Mouse (Mus musculus): Measurements from ENCODE around the gene Aff4. TPM values are rescaled to one million over a fixed set of nuclear protein-coding genes. Genes with fewer than 3 reads are reported as not detected.
"Not testable (repeated sequence)": the region's sequence is repeated elsewhere in the genome, so short reads cannot be mapped to it uniquely, and the experiment has no call there.

The Aff4 gene
- total and polyA plus RNA-seq, 2 experiments from 2014 or later: 36.0 to 70.1 TPM

- Histone ChIP-seq H3K27me3 (ENCODE audit: control insufficient read depth, insufficient read depth, low read length) (no peaks in the 10 kb centered on the region), H3K36me3 (replicated peaks; ENCODE audit: control insufficient read depth, insufficient read depth, low read length) (no peaks in the 10 kb centered on the region), H3K27ac (ENCODE audit: low read depth) (peak overlapping the region; percentile 98), H3K4me2 (ENCODE audit: low read depth, low read length) (no peak overlapping the region), H3K9ac (replicated peaks; ENCODE audit: low read depth, low read length) (no peak overlapping the region), H3K9me3 (replicated peaks; ENCODE audit: control insufficient read depth, low read length) (no peaks in the 10 kb centered on the region), H3K4me3 (ENCODE audit: low read depth, low read length) (no peak overlapping the region), H3K4me1 (ENCODE audit: control insufficient read depth, insufficient read depth) (peaks cover 25% of the 10 kb centered on the region)
- DNase-seq (ENCODE audit: low spot score) (peak; percentile 76), ATAC-seq (ENCODE audit: insufficient read depth, low read depth) (peak; percentile 66)
- peak; percentile 41; the same call in 1 of the 2 replicates for TF ChIP-seq EP300 (IDR thresholded peaks at IDR 0.05; ENCODE audit: low read depth)
- TF ChIP-seq CTCF (IDR thresholded peaks at IDR 0.05; ENCODE audit: low read depth): no peak
Observed at GRCm38 (mm10) chr11:53308251-53308864, 42.3 kb upstream of the Aff4 start.

- H3K27ac ChIP-seq (ENCODE audit: low read depth): peak overlapping the region; percentile 98
- H3K27me3 ChIP-seq (ENCODE audit: control insufficient read depth, insufficient read depth, low read length): no peaks in the 10 kb centered on the region
- 0 out of 2 replicates have a peak overlapping the region, but pooled peaks have one; percentile 36 for H3K9ac ChIP-seq (replicated peaks; ENCODE audit: low read depth, low read length)
- H3K9me3 ChIP-seq (replicated peaks; ENCODE audit: control insufficient read depth, low read length): no peaks in the 10 kb centered on the region
- peaks cover 25% of the 10 kb centered on the region for H3K4me1 ChIP-seq (ENCODE audit: control insufficient read depth, insufficient read depth)
- H3K4me2 ChIP-seq (ENCODE audit: low read depth, low read length): no peak overlapping the region
- peak; percentile 98 for DNase-seq (ENCODE audit: low spot score)
- TF ChIP-seq CTCF (IDR thresholded peaks at IDR 0.05; ENCODE audit: low read depth) (no peak), EP300 (IDR thresholded peaks at IDR 0.05; ENCODE audit: low read depth) (peak; percentile 58; the same call in 1 of the 2 replicates)
- ATAC-seq (ENCODE audit: insufficient read depth, low read depth): peak; percentile 89
- 5% methylated on average over 2 of the region's 2 CpGs for WGBS
- no peak overlapping the region for H3K4me3 ChIP-seq (ENCODE audit: low read depth, low read length)
- no peaks in the 10 kb centered on the region for H3K36me3 ChIP-seq (replicated peaks; ENCODE audit: control insufficient read depth, insufficient read depth, low read length)
Observed at GRCm38 (mm10) chr11:53308884-53309310, 41.7 kb upstream of the Aff4 start.

- H3K4me1 ChIP-seq (ENCODE audit: control insufficient read depth, insufficient read depth): peaks cover 25% of the 10 kb centered on the region
- no peak overlapping the region for H3K4me3 ChIP-seq (ENCODE audit: low read depth, low read length)
- WGBS: 45% methylated on average over 1 of the region's 1 CpGs
- no peaks in the 10 kb centered on the region for H3K36me3 ChIP-seq (replicated peaks; ENCODE audit: control insufficient read depth, insufficient read depth, low read length)
- no peak overlapping the region for H3K9ac ChIP-seq (replicated peaks; ENCODE audit: low read depth, low read length)
- H3K4me2 ChIP-seq (ENCODE audit: low read depth, low read length): no peak overlapping the region
- no peak for ATAC-seq (ENCODE audit: insufficient read depth, low read depth)
- H3K27ac ChIP-seq (ENCODE audit: low read depth): peak overlapping the region; percentile 47; the same call in 1 of the 2 replicates
- H3K27me3 ChIP-seq (ENCODE audit: control insufficient read depth, insufficient read depth, low read length): no peaks in the 10 kb centered on the region
- H3K9me3 ChIP-seq (replicated peaks; ENCODE audit: control insufficient read depth, low read length): no peaks in the 10 kb centered on the region
- no peak for TF ChIP-seq CTCF (IDR thresholded peaks at IDR 0.05; ENCODE audit: low read depth)
- TF ChIP-seq EP300 (IDR thresholded peaks at IDR 0.05; ENCODE audit: low read depth): no peak
- no peak for DNase-seq (ENCODE audit: low spot score)
Observed at GRCm38 (mm10) chr11:53311385-53311784, 39.2 kb upstream of the Aff4 start.

GRCm38 (mm10) chr11:53312823-53313222 lies 37.8 kb upstream of the Aff4 start:
- H3K27me3 ChIP-seq (ENCODE audit: control insufficient read depth, insufficient read depth, low read length); H3K9me3 ChIP-seq (replicated peaks; ENCODE audit: control insufficient read depth, low read length); DNase-seq (ENCODE audit: low spot score); H3K36me3 ChIP-seq (replicated peaks; ENCODE audit: control insufficient read depth, insufficient read depth, low read length); H3K4me2 ChIP-seq (ENCODE audit: low read depth, low read length); H3K27ac ChIP-seq (ENCODE audit: low read depth); H3K9ac ChIP-seq (replicated peaks; ENCODE audit: low read depth, low read length); H3K4me3 ChIP-seq (ENCODE audit: low read depth, low read length); ATAC-seq (ENCODE audit: insufficient read depth, low read depth): not testable (repeated sequence)
- H3K4me1 ChIP-seq (ENCODE audit: control insufficient read depth, insufficient read depth): peaks cover 20% of the 10 kb centered on the region
- WGBS: 70% methylated on average over 1 of the region's 1 CpGs

- DNase-seq (ENCODE audit: low spot score): peak; percentile 59
- H3K4me1 ChIP-seq (ENCODE audit: control insufficient read depth, insufficient read depth): peaks cover 6% of the 10 kb centered on the region
- no peak overlapping the region for H3K4me3 ChIP-seq (ENCODE audit: low read depth, low read length)
- ATAC-seq (ENCODE audit: insufficient read depth, low read depth): peak; percentile 49
- H3K9ac ChIP-seq (replicated peaks; ENCODE audit: low read depth, low read length): no peak overlapping the region
- WGBS: 8% methylated on average over 1 of the region's 1 CpGs
- peak overlapping the region; percentile 39; the same call in 1 of the 2 replicates for H3K27ac ChIP-seq (ENCODE audit: low read depth)
- H3K4me2 ChIP-seq (ENCODE audit: low read depth, low read length): no peak overlapping the region
- H3K36me3 ChIP-seq (replicated peaks; ENCODE audit: control insufficient read depth, insufficient read depth, low read length): no peaks in the 10 kb centered on the region
- no peak for TF ChIP-seq CTCF (IDR thresholded peaks at IDR 0.05; ENCODE audit: low read depth)
- peak; percentile 28; the same call in 1 of the 2 replicates for TF ChIP-seq EP300 (IDR thresholded peaks at IDR 0.05; ENCODE audit: low read depth)
- H3K27me3 ChIP-seq (ENCODE audit: control insufficient read depth, insufficient read depth, low read length): no peaks in the 10 kb centered on the region
- no peaks in the 10 kb centered on the region for H3K9me3 ChIP-seq (replicated peaks; ENCODE audit: control insufficient read depth, low read length)
Observed at GRCm38 (mm10) chr11:53314770-53315173, 35.9 kb upstream of the Aff4 start.

GRCm38 (mm10) chr11:53316996-53317395 lies 33.6 kb upstream of the Aff4 start:
- H3K9ac ChIP-seq (replicated peaks; ENCODE audit: low read depth, low read length): no peak overlapping the region
- ATAC-seq (ENCODE audit: insufficient read depth, low read depth): no peak
- TF ChIP-seq EP300 (IDR thresholded peaks at IDR 0.05; ENCODE audit: low read depth) (no peak), CTCF (IDR thresholded peaks at IDR 0.05; ENCODE audit: low read depth) (no peak)

More at GRCm38 (mm10) chr11:53316996-53317395, 33.6 kb upstream of the Aff4 start:
- DNase-seq (ENCODE audit: low spot score): no peak
- H3K4me2 ChIP-seq (ENCODE audit: low read depth, low read length): no peak overlapping the region
- H3K4me3 ChIP-seq (ENCODE audit: low read depth, low read length): no peak overlapping the region
- 42% methylated on average over 6 of the region's 6 CpGs for WGBS
- no peaks in the 10 kb centered on the region for H3K36me3 ChIP-seq (replicated peaks; ENCODE audit: control insufficient read depth, insufficient read depth, low read length)
- H3K27me3 ChIP-seq (ENCODE audit: control insufficient read depth, insufficient read depth, low read length): no peaks in the 10 kb centered on the region
- H3K4me1 ChIP-seq (ENCODE audit: control insufficient read depth, insufficient read depth): no peaks in the 10 kb centered on the region
- no peak overlapping the region for H3K27ac ChIP-seq (ENCODE audit: low read depth)
- no peaks in the 10 kb centered on the region for H3K9me3 ChIP-seq (replicated peaks; ENCODE audit: control insufficient read depth, low read length)
